Mouse (Mus musculus) spleen, postnatal 14 days (tissue): ENCODE data around the gene AB124611.
A peak's percentile ranks its signal among the peaks of the same experiment; 100 is the strongest.
"Not testable (repeated sequence)": the region's sequence is repeated elsewhere in the genome, so short reads cannot be mapped to it uniquely, and the experiment has no call there.

ENCODE experiments used
- DNase-seq, 2 experiments: peaks; one replicate each; pipeline ENCODE4 v3.0.0; 2021 to 2022; ENCODE audit warnings: low spot score in 2 of 2

Gene AB124611

DNA sequence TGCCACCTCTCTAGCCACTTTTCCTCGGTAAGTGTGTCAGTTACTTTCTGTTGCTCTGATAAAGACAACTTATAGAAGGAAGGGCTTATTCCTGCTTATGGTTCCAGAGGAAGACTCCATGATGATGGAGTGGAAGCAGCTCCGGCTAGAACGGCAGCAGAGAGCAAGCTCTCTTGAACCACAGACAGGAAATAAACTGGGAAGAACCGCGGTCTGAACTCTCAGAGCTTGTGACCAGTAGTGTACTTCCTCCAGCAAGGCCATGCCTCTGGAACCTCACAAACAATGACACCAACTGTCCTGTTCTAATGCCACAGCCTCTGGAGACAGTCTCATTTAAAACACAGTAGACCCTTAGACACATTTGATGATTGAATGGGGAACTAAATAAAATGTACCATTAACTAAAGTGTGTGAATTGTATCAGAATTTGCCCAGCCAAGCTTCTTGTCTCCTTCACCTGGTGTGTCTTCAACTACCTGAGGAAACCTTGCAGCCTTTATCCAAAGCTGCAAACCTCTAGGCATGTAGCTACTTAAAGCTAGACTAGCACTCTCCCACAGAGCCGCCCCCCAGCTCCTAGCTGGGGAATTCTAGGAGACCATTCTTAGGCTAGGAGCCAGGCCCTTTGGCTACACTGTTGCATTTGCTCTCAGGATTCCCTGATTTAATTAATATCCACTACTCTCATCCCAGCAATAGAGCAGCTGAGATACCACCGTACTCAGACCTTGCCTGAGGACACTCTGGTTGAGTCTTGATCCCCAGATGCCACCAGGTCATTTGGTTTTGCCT, 637 bp upstream of the AB124611 start:
- DNase-seq: no peak

DNA sequence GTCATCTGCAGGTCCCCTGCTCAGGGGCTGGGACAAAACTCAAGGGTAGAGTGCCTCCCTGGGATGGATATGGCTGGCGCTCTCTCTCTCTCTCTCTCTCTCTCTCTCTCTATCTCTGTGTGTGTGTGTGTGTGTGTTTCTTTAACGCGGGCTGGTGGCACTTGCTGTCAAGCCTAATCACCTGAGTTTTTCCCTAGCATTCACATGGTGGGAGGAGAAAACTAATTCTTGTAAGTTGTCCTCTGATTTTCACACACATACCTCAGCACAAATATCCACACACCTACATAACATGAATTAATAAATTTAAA, 613 bp downstream of the AB124611 start:
- no peak for DNase-seq

DNA sequence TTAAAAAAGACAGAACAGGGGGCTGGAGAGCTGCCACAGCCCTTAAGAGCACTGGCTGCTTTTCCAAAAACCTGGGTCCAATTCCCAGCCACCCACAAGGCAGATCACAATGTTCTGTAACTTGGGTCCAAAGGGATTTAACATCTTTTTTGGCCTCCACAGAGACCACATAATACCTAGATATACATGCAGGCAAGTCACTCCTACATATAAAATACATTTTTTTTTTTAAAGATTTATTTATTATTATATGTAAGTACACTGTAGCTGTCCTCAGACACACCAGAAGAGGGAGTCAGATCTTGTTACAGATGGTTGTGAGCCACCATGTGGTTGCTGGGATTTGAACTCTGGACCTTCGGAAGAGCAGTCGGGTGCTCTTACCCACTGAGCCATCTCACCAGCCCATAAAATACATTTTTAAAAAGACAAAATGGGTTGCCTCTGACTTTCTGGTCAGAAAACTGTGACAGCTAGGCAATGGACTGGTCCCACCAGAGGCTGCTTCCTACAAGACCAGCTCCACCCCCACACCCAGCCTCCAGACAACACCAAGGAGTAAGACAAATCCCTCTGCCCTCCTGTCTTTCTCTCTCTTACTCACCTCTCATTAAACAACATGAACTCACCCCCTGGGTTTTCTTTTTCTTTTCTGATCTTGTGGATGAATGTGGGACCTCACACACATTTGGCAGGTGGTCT, 1.3 kb downstream of the AB124611 start:
- no peak for DNase-seq

DNA sequence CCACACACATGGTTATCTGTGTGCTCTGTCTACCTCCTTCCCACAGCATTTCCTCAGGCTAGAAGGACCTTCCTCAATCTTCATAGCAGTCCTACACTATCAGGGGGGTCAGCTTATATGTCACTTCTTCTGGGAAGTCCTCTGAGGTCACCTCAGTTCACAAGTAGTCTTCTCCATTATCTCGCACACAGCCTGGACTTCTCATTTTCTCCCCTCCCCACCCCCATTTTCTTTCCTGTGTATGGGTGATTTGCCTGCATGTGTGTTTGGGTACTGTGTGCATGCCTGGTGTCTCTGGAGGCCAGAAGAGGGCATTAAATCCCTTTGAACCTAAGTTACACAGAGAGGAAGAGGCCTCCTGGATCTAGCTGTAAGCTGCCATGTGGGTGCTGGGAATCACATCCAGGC, 1.9 kb downstream of the AB124611 start:
- no peak for DNase-seq

DNA sequence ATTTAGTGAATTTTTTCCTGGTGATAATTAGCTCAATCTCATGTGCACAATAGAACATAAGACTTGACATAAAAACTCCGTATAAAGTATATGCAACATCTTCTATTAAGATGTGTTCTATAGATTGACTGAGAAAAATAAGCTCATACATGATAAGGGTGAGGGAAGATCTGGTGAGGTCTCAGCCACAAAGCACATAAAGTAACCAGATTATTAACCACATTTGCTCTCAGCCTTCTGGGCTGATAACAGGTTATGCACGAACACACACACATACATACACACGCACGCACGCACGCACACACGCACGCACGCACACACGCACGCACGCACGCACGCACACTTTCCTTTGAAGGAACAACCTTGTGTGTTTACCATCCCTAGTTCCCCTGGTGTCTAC, 10.5 kb downstream of the AB124611 start:
- no peak for DNase-seq

DNA sequence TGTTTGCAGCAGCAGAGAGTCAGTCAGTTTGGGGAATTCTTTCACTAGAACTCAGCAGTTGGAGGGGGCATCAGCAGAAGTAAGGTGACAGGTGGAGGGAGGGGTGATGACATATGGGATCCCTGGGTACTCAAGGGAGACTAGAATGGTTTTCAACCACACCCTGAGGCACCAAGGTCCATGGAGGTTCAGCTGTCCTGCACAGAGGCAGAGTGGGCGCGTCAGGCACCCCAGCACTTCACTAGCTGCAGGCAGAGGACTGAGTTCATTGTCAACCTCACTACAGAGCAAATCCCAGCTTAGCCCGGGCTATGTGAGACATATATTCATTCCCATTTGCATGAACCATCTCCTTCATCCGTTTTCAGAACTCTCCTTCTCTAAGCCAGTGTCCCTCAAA, 11.0 kb downstream of the AB124611 start:
- no peak for DNase-seq

DNA sequence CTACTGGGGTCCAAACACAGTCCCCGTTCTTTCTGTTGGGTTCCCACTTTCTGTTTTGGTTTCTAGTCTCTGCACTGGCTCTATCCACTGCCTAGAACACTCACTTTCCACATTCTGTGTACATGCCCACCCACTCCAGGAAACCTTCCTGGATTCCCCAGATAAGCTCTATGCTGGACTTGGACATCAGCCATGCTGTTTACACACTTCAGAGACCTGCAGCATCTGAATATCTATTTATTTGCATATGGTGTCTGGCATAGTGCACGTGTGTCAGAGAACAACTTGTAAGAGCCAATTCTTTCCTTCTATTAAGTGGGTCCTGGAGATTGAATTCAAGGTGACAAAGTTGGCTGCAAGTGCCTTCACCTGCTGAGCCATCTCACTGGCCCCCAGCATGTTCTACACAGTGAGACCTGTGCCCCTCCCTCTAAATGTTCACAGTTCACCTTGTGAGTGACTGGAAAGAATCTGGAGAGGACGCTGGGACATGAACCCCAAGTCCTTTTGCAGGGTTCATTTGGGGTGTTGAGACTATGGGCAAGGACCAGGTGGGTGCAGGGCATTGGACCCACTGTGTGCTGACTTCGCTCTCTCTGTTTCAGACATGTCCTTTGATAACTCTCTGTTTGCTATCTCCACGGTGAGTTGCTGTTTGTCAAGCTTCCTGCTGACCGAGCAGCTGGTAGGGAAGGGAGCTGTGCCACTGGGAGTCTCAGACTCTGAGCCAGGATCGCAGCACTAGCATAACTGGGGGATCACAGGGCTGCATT, 14.2 kb downstream of the AB124611 start:
- DNase-seq: no peak

DNA sequence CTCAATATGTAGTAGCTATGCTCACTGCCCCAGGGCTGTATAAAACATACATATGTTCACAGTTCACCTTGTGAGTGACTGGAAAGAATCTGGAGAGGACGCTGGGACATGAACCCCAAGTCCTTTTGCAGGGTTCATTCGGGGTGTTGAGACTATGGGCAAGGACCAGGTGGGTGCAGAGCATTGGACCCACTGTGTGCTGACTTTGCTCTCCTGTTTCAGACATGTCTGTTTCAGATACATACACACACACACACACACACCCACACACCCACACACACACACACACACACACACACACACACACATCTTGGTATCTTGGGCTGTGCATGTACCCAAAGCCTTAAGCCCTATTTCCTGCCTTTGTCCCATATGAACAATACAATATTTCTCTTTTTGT, 16.0 kb downstream of the AB124611 start:
- DNase-seq: not testable (repeated sequence)

DNA sequence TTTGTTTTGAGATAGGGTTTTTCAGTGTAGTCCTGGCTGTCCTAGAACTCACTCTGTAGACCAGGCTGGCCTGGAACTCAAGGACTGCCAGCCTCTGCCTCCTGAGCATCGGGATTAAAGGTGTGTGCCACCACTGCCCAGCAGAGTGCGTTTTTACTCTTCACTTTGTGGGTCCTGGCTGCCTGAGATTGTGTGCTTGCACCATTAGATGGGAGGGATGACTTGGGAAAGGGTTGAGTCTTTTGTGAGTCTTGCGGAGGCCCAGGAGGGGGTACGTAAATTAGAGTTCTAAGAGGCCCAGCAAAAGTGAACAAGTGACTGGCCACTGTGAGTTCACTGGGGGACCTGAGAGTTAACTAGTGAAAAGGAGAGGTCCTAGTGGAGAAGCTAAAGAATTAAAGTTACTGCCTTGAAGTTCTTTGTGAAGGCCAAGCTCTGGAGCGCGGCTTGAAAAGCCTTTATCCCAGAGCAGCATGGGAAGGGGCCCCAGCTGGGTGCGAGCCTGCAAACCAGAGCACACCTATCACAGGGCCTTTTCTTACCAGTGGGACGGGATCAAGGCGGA, 19.5 kb downstream of the AB124611 start:
- DNase-seq: no peak

DNA sequence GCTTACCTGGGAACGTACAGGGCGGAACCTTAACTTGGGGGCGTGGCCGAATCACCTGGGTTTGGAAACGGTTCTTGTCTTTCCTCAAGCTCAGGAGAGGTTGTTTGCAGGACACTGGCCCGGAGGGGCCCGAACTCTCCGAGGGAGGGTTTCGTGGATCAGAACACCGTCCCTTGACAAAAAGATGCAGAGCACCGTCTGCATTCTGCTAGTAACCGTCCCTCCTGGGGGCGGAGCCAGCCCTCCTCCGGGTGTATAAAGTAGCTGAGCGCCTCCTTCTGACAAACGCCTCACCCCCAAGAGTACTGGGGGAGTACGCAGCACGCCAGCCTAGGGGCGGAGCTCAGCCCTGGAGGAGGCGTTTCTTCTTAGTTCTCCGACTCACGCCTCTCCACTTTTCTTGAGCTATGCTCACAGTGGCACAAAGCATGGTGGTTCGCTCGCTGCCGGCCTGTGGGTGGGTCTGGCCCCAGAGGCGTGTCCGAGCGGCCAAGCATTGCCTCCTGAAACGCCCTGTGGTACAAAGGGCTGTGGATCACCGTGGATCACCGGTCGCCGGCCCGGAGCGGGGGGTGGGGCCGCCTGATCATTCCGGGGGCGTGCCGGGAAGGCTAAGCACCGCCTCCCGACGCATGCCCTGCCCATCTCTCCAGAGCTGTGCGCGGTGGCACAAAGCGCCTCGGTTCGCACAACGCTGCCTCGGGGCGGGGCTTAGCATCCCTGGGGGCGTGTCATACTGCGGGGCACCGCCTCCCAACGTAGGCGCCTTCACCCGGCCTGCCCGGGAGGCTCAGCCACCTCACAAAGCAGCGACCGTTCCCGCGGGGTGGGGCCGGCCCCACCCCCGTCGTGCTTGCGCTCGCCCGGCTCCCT, 20.2 kb downstream of the AB124611 start:
- DNase-seq: peak; percentile 100

DNA sequence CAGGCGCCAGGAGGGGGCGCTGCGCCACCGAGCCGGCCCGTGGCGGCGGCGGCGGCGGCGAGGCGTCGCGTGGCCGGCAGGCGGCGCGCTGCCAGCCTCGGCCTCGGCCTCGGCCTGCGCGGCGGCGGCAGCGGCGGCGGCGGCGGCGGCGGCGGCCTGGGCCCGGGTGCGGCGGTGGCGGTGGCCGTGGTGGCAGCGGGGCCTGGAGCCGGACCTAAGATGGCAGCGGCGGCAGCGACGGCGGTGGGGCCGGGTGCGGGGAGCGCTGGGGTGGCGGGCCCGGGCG, 20.8 kb downstream of the AB124611 start, which contains the start of gene Carm1:
Gene Carm1 (plus strand): TSS at position 106 of the 286 bp plus-strand sequence.
- no peak for DNase-seq

DNA sequence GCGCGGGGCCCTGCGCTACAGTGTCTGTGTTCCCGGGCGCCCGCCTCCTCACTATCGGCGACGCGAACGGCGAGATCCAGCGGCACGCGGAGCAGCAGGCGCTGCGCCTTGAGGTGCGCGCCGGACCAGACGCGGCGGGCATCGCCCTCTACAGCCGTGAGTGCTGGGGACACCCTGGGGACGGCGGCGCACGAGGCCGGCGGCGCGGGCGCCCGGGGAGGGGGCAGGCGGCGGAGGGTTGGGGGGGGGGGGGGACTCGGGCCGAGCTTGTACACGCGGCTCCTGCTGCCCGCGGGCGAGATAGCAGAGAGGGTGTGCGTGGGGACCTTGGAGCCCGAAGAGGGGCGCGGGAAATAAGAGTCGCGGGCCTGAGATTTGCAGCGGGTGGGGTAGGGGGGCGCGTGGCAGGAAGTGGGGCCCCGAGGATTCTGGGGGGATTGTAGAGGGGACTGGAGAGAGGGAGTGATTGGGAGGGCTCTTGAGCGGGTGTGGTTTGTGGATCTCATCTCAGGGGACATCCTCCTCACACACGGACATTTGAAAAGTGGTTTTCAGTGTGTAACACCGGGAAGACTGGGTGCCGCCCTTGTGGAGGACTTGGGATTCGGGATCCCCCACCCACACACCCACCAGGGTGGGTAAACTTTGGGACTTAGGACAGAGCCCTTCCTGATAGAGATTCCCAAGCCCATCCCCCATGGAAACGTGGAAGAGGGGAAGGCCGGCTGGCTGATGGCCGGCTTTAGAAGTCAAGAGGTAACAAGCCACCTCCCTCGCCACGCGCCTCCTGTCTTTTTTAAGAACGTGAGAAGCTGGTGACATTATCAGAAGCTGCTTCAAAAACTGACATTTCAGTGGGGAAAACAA, 21.3 kb downstream of the AB124611 start:
- DNase-seq: peak in 1 of 2 experiments; percentile 36

DNA sequence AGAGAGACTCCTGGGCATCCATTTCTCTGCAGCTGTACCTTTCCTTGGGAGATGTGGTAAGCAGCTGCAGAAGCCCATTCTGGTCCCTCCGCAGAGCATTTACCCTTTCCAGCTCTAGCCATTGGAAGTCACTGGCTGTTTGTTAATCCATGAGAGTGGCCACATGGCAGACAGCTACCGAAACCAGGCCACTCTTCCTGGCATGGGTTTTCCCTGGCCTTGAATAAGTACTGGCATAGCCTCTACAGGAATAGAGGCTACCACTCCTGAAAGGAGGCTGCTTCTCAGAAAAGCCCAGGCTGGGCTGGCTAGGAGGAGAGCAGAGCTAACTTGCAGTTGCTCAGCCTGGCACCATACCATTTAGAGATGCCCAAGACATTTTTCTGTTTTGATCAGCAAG, 25.1 kb downstream of the AB124611 start:
- DNase-seq: no peak

DNA sequence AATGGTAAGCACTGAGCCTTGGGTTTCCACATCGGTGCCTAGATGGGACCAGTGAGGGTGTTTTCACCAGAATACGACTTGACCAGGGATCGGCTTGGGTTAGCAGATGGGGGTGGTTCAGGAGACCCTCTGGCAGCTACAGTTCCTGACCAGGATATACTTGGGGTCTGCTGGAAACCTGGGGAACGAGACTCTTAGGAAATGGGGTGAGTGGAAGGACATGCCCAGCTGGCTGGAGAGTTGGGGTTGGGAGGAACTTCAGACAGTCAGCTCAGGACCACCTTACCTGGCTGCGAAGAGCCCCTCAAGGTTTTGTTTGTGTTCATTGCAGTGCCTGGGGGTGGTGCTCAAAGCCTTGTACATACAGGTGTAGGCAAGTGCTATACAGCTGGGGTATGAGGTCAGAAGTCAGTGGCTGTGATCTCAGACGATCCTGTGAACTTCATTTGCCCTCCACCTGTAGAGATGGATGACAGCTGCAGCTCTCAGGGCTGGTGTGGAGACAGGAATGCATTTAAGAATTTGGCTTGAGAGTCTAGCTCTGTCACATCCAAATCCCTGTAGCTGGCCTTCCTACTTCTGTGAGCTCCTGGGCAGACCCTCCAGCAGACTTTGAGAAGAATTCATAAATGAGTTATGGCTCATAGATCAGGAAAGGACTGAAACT, 27.8 kb downstream of the AB124611 start:
- no peak for DNase-seq

DNA sequence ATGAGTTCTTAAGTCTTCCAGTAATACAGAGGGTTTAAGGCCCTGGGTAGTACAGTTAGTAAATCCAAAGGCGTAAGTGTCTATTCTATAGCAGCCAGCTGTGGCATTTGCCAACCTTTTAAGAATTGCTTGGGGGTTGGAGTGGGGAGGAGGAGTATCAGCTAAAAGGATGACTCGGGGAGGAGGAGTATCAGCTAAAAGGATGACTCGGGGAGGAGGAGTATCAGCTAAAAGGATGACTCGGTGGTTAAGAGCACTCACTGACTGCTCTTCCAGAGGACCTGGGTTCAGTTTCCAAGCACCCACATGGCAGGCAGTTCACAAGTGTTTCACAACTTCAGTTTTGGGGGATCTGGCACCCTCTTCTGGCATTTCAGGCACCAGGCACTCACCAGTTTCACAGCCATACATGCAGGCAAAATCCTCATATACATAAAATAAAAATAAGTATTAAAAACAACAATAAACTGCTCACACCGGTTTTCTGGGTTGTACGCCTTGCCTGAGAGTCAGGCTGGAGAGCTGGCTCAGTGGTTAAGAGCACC, 29.3 kb downstream of the AB124611 start:
- DNase-seq: no peak

DNA sequence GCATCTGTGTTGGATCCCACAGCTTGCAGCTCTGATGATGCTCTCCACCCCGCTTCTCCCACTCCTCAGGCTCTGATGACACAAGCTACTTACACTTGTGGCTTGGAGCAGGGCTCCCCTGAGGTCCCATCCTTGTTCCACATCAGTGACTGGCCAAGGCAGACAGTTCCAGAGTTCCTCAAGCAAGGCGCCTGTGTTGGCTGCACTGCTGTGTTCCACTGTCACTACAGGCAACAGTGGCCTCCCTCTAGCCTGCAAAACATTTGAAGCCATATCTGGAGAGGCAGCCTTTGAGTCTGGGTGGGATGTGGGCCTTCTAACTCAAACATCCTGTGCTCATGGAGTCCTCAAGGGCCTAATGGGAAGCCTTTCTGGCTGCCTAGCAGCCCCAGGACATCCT, 31.0 kb downstream of the AB124611 start:
- no peak for DNase-seq

DNA sequence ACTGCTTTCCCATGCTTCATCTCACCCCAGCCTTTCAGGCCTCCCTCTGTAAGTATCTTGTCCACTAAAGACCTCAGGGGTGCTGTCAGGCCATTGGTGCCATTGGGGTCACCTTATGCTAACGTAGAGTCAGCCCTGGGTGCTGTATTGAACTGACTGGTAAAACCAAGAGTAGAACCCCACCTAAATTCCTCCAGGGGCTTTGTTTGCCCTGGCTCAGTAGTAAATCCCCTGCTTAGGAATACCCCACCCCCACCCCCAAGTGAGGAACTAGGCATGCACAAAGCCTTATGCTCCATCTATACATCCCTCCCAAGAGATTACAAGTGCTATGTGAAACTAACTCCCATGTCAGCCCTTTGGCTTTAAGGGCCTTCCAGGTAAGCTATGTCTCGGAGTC, 31.6 kb downstream of the AB124611 start:
- DNase-seq: no peak

DNA sequence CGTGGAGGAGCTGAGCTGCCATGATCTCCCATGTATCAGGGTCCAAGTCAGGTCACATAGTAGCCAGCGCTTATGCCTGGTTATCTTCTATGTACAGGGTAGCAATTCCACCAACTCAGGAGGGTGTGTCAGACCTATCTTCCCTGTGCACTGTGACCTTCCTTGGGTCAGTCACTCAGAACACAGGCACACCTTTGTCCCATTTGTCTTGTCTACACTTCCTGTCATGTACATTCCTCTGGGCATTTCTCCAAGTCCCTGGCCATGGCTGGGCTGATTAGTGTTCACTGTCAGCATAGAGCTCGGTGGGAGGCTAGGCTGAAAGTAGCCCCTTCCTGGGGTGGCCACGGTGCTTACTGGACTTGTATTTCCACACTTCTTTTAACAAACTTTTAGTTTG, 32.4 kb downstream of the AB124611 start:
- DNase-seq: peak; percentile 57 to 67

DNA sequence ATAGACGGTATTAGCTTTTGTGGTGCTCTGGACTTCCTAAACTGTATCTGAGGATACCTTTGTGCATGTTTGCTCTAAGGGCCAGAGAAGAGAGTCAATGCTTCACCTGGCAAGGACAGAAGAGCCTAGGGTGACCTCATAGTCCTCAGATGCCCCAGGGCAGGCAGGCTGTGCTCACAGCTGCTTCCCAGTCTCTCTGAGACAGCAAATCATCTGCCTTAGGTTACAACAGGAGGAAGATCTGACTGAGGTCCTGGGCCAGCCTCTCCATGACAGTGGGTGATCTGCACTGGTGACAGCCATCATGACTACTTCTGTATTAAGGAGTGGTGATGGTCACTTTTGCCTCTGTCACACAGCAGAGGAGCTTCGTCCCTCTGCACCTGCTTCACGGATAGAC, 33.2 kb downstream of the AB124611 start:
- no peak for DNase-seq

DNA sequence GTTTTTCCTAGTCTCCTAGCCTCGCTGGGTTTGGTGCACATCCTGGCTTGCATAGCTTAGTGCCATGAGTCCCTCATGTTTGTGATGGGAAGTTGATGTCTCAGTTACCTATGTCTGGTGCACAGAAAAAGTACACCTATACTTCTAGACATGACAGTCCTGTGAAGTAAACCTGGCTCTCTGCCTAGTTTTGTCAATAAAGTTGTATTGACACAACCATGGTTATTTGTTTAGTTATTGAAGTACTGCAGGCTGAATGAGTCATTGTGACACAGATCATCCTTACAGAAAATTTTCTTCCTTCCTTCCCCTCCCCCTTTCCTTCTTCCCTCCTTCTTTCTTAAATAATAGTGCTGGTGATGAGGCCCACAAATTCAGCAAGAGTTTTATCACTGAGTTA, 38.4 kb downstream of the AB124611 start:
- no peak for DNase-seq
